Mouse (Mus musculus) limb, embryonic 15.5 days (tissue): ENCODE results near the gene Cntnap2. TPM values are rescaled to one million over a fixed set of nuclear protein-coding genes. Genes with fewer than 3 reads are reported as not detected.
A peak's percentile ranks its signal among the peaks of the same experiment; 100 is the strongest.
"Not testable (repeated sequence)": the region's sequence is repeated elsewhere in the genome, so short reads cannot be mapped to it uniquely, and the experiment has no call there.

Source experiments
- ATAC-seq: fragments of 200-750 bp; cut with Nextera tagmentation; 2 replicates; pipeline ENCODE4 v1.8.0; 2017; ENCODE audit warnings: low read depth, moderate TSS enrichment; ENCODE audit not compliant: insufficient number of reproducible peaks, low FRiP score, low TSS enrichment
- H3K27ac ChIP-seq: fragments of 300-500 bp; sonication (generic); 2 replicates; pipeline ENCODE4 v1.5.1; 2015; ENCODE audit warnings: moderate library complexity, mild to moderate bottlenecking, inconsistent platforms
- H3K27me3 ChIP-seq: fragments of 300-500 bp; sonication (generic); 2 replicates; pipeline ENCODE4 v1.6.1; 2015; ENCODE audit warnings: inconsistent platforms
- H3K36me3 ChIP-seq: fragments of 300-500 bp; sonication (generic); 2 replicates; pipeline ENCODE4 v1.6.1; 2015; ENCODE audit warnings: inconsistent platforms
- H3K4me1 ChIP-seq: fragments of 300-500 bp; sonication (generic); 2 replicates; pipeline ENCODE4 v1.6.1; 2015; ENCODE audit warnings: inconsistent platforms
- H3K4me2 ChIP-seq: fragments of 300-500 bp; sonication (generic); 2 replicates; pipeline ENCODE4 v1.6.1; 2015; ENCODE audit warnings: mild to moderate bottlenecking, inconsistent platforms
- H3K4me3 ChIP-seq: fragments of 300-500 bp; sonication (generic); 2 replicates; pipeline ENCODE4 v1.5.1; 2015; ENCODE audit warnings: mild to moderate bottlenecking, inconsistent platforms
- H3K9ac ChIP-seq: fragments of 300-500 bp; sonication (generic); 2 replicates; pipeline ENCODE4 v1.6.1; 2015; ENCODE audit warnings: inconsistent platforms
- H3K9me3 ChIP-seq: fragments of 300-500 bp; sonication (generic); 2 replicates; pipeline ENCODE4 v1.6.1; 2016; ENCODE audit warnings: inconsistent platforms
- WGBS: fragments of 180-500 bp; shearing (Covaris S2); methylation state at CpG from one replicate; pipeline ENCODE4 v1.1.7; 2015; 5-methylcytosine and 5-hydroxymethylcytosine counted together
- polyA plus RNA-seq: library from polyadenylated mRNA; unstranded; fragments of >200 nt; fragmentation: Nextera tagmentation; extraction: Ambion mirVana; gene quantifications from 2 replicates; pipeline ENCODE4 v1.2.1, GENCODE M21; 2015

Gene Cntnap2
- polyA plus RNA-seq, 1 experiment from 2014 or later: 1.9 TPM

- not testable (repeated sequence) for H3K27ac ChIP-seq, ATAC-seq
- 32% methylated on average over 12 of the region's 12 CpGs for WGBS
Measured at GRCm38 (mm10) chr6:47286247-47286967, 2227.2 kb downstream of the Cntnap2 start.

GRCm38 (mm10) chr6:47287722-47288121 is 2228.6 kb downstream of the Cntnap2 start:
- no peaks in the 10 kb centered on the region for H3K4me1 ChIP-seq
- 65% methylated on average over 1 of the region's 1 CpGs for WGBS
- ATAC-seq: no peak
- no peak overlapping the region for H3K27ac ChIP-seq
- no peaks in the 10 kb centered on the region for H3K36me3 ChIP-seq
- H3K9me3 ChIP-seq: no peaks in the 10 kb centered on the region
- no peaks in the 10 kb centered on the region for H3K27me3 ChIP-seq
- no peak overlapping the region for H3K4me3 ChIP-seq
- no peak overlapping the region for H3K4me2 ChIP-seq
- H3K9ac ChIP-seq: no peak overlapping the region

More at GRCm38 (mm10) chr6:47286247-47286967, 2227.2 kb downstream of the Cntnap2 start:
- H3K4me3 ChIP-seq, H3K9ac ChIP-seq, H3K4me2 ChIP-seq, H3K4me1 ChIP-seq, H3K9me3 ChIP-seq, H3K36me3 ChIP-seq, H3K27me3 ChIP-seq: not testable (repeated sequence)

GRCm38 (mm10) chr6:47291973-47292372 is 2232.8 kb downstream of the Cntnap2 start:
- H3K36me3 ChIP-seq: no peaks in the 10 kb centered on the region
- H3K9me3 ChIP-seq: no peaks in the 10 kb centered on the region
- no peak overlapping the region for H3K27ac ChIP-seq
- no peak for ATAC-seq
- H3K27me3 ChIP-seq: no peaks in the 10 kb centered on the region
- H3K4me2 ChIP-seq: no peak overlapping the region
- no peaks in the 10 kb centered on the region for H3K4me1 ChIP-seq
- H3K4me3 ChIP-seq: no peak overlapping the region
- H3K9ac ChIP-seq: no peak overlapping the region

GRCm38 (mm10) chr6:47292437-47292836 is 2233.3 kb downstream of the Cntnap2 start:
- no peaks in the 10 kb centered on the region for H3K4me1 ChIP-seq
- no peak for ATAC-seq
- H3K4me3 ChIP-seq: no peak overlapping the region
- H3K36me3 ChIP-seq: no peaks in the 10 kb centered on the region
- 60% methylated on average over 3 of the region's 3 CpGs for WGBS
- H3K9ac ChIP-seq: no peak overlapping the region
- H3K4me2 ChIP-seq: no peak overlapping the region
- no peak overlapping the region for H3K27ac ChIP-seq
- H3K9me3 ChIP-seq: no peaks in the 10 kb centered on the region
- H3K27me3 ChIP-seq: no peaks in the 10 kb centered on the region

DNA sequence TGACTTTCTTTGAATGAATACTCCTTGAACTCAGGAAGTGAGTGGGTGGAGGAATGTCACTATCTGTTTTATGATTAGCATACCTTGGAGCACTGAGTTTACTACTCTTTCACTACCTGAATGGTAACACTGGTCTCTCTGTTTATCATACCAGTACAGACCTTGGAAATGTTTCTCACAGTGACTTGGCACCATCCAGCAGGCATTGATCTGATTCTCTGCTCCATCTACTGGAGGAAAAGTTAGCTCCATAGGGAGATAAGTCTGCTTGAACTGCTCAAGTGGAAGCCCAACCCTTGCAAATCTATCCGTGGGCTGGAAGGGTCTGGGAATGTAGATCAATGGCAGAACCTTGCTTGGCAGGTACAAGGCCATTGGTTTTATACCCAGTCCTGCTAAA is 2235.3 kb downstream of the Cntnap2 start:
- WGBS: 42% methylated on average over 1 of the region's 1 CpGs
- Histone ChIP-seq H3K4me3 (no peak overlapping the region), H3K27ac (no peak overlapping the region), H3K4me2 (no peak overlapping the region), H3K4me1 (no peaks in the 10 kb centered on the region), H3K36me3 (no peaks in the 10 kb centered on the region), H3K27me3 (no peaks in the 10 kb centered on the region), H3K9ac (no peak overlapping the region), H3K9me3 (no peaks in the 10 kb centered on the region)
- no peak for ATAC-seq

DNA sequence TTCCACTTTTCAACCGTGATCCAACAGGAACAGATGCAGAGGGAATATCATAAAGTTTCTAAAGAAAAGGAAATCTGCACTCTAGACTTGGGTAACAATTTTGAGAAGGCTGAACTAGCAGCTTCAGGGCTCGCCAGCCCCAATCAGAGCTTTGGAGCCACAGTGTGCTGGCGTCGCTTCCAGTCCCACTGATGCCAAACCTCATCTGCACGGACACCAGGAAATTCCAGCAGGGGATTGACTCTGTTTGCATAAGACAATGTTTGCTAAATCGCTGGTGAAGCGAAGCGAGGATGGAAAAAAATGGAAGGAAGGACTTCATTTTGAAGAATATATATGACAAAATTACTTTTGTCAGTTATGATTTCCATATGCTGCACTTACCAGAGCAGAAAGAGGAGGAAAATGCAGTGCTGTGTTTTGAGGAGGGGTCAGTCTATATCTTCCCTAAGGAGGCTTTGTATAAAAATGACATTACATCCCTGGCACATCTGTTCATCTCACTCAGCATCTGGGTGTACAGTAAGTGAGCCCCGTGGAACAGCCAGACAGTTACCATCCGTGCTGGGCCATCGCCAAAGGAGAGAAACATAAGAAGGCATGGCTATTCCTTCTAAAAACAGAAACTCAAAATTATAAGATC is 2245.8 kb downstream of the Cntnap2 start:
- Histone ChIP-seq H3K36me3 (no peaks in the 10 kb centered on the region), H3K9me3 (no peaks in the 10 kb centered on the region), H3K4me1 (peaks cover 7% of the 10 kb centered on the region; the same call in 1 of the 2 replicates), H3K4me2 (no peak overlapping the region; the same call in 1 of the 2 replicates), H3K27ac (no peak overlapping the region), H3K4me3 (no peak overlapping the region), H3K9ac (no peak overlapping the region), H3K27me3 (no peaks in the 10 kb centered on the region)
- no peak for ATAC-seq
- WGBS: 55% methylated on average over 11 of the region's 11 CpGs

DNA sequence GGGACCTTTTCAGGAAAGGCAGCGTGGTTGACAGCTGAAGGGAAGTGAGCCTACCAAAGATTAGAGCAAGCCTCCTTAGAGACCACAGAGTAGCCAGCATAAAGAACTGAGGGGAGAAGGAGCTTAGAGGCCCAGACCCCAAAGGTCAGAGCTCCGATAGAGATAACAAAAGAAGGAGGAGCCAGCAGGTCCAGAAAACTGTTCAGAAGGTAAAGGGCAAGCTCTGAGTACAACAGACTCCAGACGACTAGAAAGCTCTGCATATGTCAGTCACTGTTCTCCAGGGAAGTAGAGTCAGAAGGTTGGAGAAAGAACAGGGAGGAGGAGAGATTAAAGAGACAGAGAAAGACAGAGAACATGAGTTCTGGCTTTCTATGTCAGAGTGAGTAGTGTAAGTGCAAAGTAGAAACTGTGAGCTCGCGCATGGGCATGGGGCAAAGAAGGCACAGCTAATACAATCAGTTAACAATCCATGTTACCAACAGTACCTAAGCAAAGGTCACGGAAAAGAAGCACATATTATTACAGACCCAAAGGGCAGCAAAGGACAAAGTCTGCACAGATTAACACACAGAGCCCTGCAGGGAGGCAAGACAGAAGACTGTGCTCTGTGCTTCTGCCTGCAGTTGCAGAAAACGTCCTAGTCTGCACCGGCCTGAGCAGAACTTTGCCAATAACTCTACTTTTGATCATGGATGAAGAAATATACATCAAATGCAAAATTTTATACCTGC is 2247.1 kb downstream of the Cntnap2 start:
- Histone ChIP-seq H3K9me3 (no peaks in the 10 kb centered on the region), H3K27me3 (no peaks in the 10 kb centered on the region), H3K4me1 (peaks cover 7% of the 10 kb centered on the region; the same call in 1 of the 2 replicates), H3K4me3 (no peak overlapping the region), H3K36me3 (no peaks in the 10 kb centered on the region), H3K27ac (no peak overlapping the region), H3K9ac (no peak overlapping the region), H3K4me2 (no peak overlapping the region)
- WGBS: 60% methylated on average over 8 of the region's 8 CpGs
- ATAC-seq: no peak

DNA sequence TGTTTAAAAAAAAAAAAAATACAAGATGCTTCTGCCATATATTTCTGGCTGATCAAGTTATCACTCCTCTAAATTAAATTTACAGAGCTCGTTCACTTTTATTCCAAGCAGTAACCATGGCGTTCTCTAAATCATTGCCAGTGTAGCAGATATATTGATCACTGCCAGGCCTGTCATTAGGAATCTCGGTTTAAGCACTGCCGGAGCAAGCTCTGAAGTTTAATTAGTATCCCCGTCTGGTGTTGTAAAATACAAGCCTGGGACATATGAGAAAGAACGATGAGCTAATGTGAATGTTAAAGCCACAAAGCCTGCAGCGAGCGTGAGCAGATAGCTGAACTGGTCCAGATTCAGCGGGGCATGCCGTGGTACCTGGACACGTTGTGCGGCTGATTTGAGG is 2247.8 kb downstream of the Cntnap2 start:
- H3K4me3 ChIP-seq: no peak overlapping the region
- H3K4me1 ChIP-seq: peaks cover 7% of the 10 kb centered on the region; the same call in 1 of the 2 replicates
- H3K27me3 ChIP-seq: no peaks in the 10 kb centered on the region
- H3K36me3 ChIP-seq: no peaks in the 10 kb centered on the region
- 40% methylated on average over 12 of the region's 12 CpGs for WGBS
- no peaks in the 10 kb centered on the region for H3K9me3 ChIP-seq
- no peak overlapping the region for H3K27ac ChIP-seq
- no peak overlapping the region for H3K4me2 ChIP-seq
- no peak overlapping the region for H3K9ac ChIP-seq
- ATAC-seq: no peak

DNA sequence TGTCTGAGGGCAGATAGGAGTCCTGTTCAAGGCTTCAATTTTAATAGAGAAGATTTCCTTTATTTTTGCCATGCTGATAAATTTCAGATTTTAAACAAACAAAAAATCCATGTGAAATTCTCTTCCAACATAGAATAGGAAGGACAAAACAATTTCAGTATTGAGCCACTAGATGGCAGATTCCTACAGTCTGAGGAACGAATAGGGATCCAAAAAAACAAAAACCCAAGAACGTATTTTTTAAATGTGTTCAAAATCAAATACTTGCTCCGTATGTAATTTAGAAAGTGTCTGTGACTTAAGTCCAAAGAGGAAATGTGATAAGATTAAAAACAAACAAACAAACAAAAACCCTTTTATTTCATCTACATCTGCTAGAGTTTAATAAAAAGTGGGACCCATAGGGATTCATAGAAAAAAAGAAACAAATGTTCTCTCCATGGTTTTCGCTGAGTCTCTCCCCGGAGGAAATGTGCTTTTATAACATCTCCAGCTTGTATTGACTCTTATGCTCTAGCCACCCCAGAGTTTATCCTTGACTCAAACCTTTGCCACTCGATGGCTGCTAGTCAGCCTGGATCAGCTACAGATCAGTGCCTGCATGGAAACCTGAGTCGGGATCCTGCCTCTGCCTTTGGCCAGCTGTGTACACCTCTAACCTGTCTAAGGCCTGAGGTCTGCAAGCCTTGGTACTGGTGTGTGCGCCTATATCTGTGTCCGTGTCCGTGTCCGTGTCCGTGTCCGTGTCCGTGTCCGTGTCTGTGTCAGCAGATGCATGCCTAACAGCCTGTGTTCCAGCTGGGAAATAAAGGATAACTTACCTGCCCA is 2255.6 kb downstream of the Cntnap2 start:
- Histone ChIP-seq H3K36me3 (no peaks in the 10 kb centered on the region), H3K4me2 (peak overlapping the region; percentile 45), H3K4me1 (peaks cover 5% of the 10 kb centered on the region), H3K27me3 (no peaks in the 10 kb centered on the region), H3K9me3 (no peaks in the 10 kb centered on the region), H3K27ac (peak overlapping the region; percentile 38; the same call in 1 of the 2 replicates), H3K9ac (no peak overlapping the region), H3K4me3 (peak overlapping the region; percentile 23; the same call in 1 of the 2 replicates)
- ATAC-seq: no peak
- 50% methylated on average over 15 of the region's 15 CpGs for whole genome bisulfite sequencing

GRCm38 (mm10) chr6:47315454-47315853 is 2256.3 kb downstream of the Cntnap2 start:
- no peak overlapping the region for H3K4me3 ChIP-seq
- H3K27ac ChIP-seq: no peak overlapping the region
- peaks cover 5% of the 10 kb centered on the region for H3K4me1 ChIP-seq
- no peaks in the 10 kb centered on the region for H3K27me3 ChIP-seq
- no peak overlapping the region for H3K9ac ChIP-seq
- H3K9me3 ChIP-seq: no peaks in the 10 kb centered on the region
- H3K4me2 ChIP-seq: no peak overlapping the region
- ATAC-seq: no peak
- no peaks in the 10 kb centered on the region for H3K36me3 ChIP-seq
- 45% methylated on average over 2 of the region's 2 CpGs for WGBS

GRCm38 (mm10) chr6:47317253-47317652 is 2258.1 kb downstream of the Cntnap2 start:
- H3K27me3 ChIP-seq: no peaks in the 10 kb centered on the region
- no peak for ATAC-seq
- H3K4me3 ChIP-seq: no peak overlapping the region
- H3K36me3 ChIP-seq: no peaks in the 10 kb centered on the region
- H3K9ac ChIP-seq: no peak overlapping the region
- no peaks in the 10 kb centered on the region for H3K9me3 ChIP-seq
- no peak overlapping the region for H3K27ac ChIP-seq
- peaks cover 5% of the 10 kb centered on the region for H3K4me1 ChIP-seq
- no peak overlapping the region for H3K4me2 ChIP-seq
